ENCODE assay signal across 7 mouse cellular contexts in genomic region chr13:13393228-13394095, GRCm38 (mm10). TPM values are rescaled to one million over a fixed set of nuclear protein-coding genes. Genes with fewer than 3 reads are reported as not detected.
DNase-seq lines count a peak whose midpoint lies in the region; ATAC-seq and TF ChIP-seq lines count a peak whose summit lies in the region.
"Not testable (repeated sequence)": the region's sequence is repeated elsewhere in the genome, so short reads cannot be mapped to it uniquely, and the experiment has no call there.

Gene Gpr137b, minus strand, starts transcription at chr13:13394014.

- not testable (repeated sequence) for TF ChIP-seq CTCF in bone marrow, adult 2 months (IDR thresholded peaks at IDR 0.05; ENCODE audit: control insufficient read depth, insufficient read depth, low read length); embryonic fibroblast, embryonic 13.5 days (IDR thresholded peaks at IDR 0.05; ENCODE audit: borderline replicate concordance, insufficient read depth, low read length)

- 1% methylated on average over 64 of the region's 78 CpGs for WGBS in bone marrow, adult 2 months

- intact Hi-C loops in left cerebral cortex, postnatal 25 days (cut with DNase I), result not testable (repeated sequence)

- peak within 1 kb of the TSS; percentile 31 for H3K4me3 ChIP-seq in bone marrow, adult 2 months (replicated peaks; ENCODE audit: control insufficient read depth, low read depth, low read length)
- peak within 1 kb of the TSS; percentile 39 for H3K4me3 ChIP-seq in embryonic fibroblast, embryonic 13.5 days (ENCODE audit: insufficient read depth, low read length)

- H3K4me1 ChIP-seq in bone marrow, adult 2 months (ENCODE audit: control insufficient read depth, insufficient read depth, low read length); embryonic fibroblast, embryonic 13.5 days (ENCODE audit: control insufficient read depth, insufficient read depth, low read length): not testable (repeated sequence)

- TF ChIP-seq POLR2A in bone marrow, adult 2 months (IDR thresholded peaks at IDR 0.05; ENCODE audit: borderline replicate concordance, control insufficient read depth, low read depth, low read length), result not testable (repeated sequence)
- TF ChIP-seq POLR2A in embryonic fibroblast, embryonic 13.5 days (IDR thresholded peaks at IDR 0.05; ENCODE audit: low read depth, low read length), result 0 out of 2 replicates have a peak, but pooled peaks have one; percentile 16

- ATAC-seq in megakaryocyte, adult 5-6 weeks (ENCODE audit: poor library complexity, severe bottlenecking), result peak; percentile 64

- DNase-seq in heart, adult 9 months (ENCODE audit: low spot score in 2 of 2), result peak; percentile 57 to 70
- peak; percentile 70 for DNase-seq in kidney, adult 18-20 months
- DNase-seq in left cerebral cortex, postnatal 25 days (ENCODE audit: low spot score in 2 of 2), result peak; percentile 71
- peak; percentile 57 for DNase-seq in right cerebral cortex, adult 18-20 months

- H3K27ac ChIP-seq in bone marrow, adult 2 months (ENCODE audit: control insufficient read depth, insufficient read depth, low read depth, low read length, poor library complexity), result peak within 1 kb of the TSS; percentile 39; the same call in 1 of the 2 replicates
- not testable (repeated sequence) for H3K27ac ChIP-seq in embryonic fibroblast, embryonic 13.5 days (ENCODE audit: insufficient read depth, low read length)

RNA-seq across cellular contexts. Expression of gene Gpr137b, which starts in this region (rescaled TPM):
- polyA plus RNA-seq in bone marrow, adult 2 months (2011; ENCODE audit: insufficient read depth, insufficient read length, low replicate concordance, missing spikeins), result 3.5 and 5.5 TPM in 2 replicates
- 25.0 and 27.7 TPM in 2 replicates for polyA plus RNA-seq in embryonic fibroblast, embryonic 13.5 days (2011; ENCODE audit: insufficient read length, low read depth, missing spikeins)
- total RNA-seq in left cerebral cortex, postnatal 25 days (2021), result 10 to 100 TPM; 15.9 to 22.4 TPM
- total RNA-seq in megakaryocyte, adult 5-6 weeks (2015), result 7.8 and 9.1 TPM in 2 replicates
- 15.2 and 16.4 TPM in 2 replicates for total RNA-seq in megakaryocyte, adult 5-6 weeks (2017)
